Mouse (Mus musculus) heart, adult 2 months (tissue): Measurements from ENCODE around the gene Abtb1.

ENCODE experiments used
- CTCF ChIP-seq: fragments of 200-600 bp; IDR thresholded peaks from 2 replicates; pipeline ENCODE4 v1.8.1; 2022; ENCODE audit warnings: antibody characterized with exemption, mild to moderate bottlenecking, moderate library complexity
- EP300 ChIP-seq: fragments of 200-500 bp; IDR thresholded peaks from 2 replicates; pipeline ENCODE4 v1.6.1; 2011; ENCODE audit warnings: low read depth, low read length, control low read depth; ENCODE audit not compliant: insufficient read depth
- POLR2A ChIP-seq: fragments of 200-500 bp; IDR thresholded peaks from 2 replicates; pipeline ENCODE4 v1.6.1; 2011; ENCODE audit warnings: mild to moderate bottlenecking, low read depth, low read length, control low read depth; ENCODE audit not compliant: insufficient read depth

DNA sequence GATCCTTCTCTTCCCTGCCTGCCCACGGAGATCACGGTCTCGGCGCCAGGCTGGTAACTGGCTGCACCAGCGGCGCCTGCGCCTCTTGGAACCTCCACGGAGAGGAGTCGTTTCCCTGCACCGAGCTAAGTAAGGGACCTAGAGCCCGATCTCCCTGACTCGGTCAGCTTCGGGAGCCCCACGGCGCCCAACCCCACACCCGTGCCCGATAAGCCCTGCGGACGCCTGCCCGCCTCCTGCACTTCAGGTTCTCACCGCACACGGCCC lies 337 bp downstream of the Abtb1 start:
- TF ChIP-seq CTCF (no peak), POLR2A (no peak), EP300 (no peak)
